Mouse (Mus musculus): ENCODE measurements around the gene E2f8. TPM values are rescaled to one million over a fixed set of nuclear protein-coding genes. Genes with fewer than 3 reads are reported as not detected.

The E2f8 gene
- polyA plus RNA-seq, 1 experiment = 4.8 TPM

- no peak overlapping the region for H3K27ac ChIP-seq (ENCODE audit: insufficient read depth, low read depth, low read length)
- H3K4me3 ChIP-seq (ENCODE audit: low read depth, low read length) = no peak overlapping the region
- no peaks in the 10 kb centered on the region for H3K4me1 ChIP-seq (ENCODE audit: control insufficient read depth, insufficient read depth, insufficient read length, low read length)
- TF ChIP-seq POLR2A (IDR thresholded peaks at IDR 0.05; ENCODE audit: low read depth, low read length) = no peak
- no peak for TF ChIP-seq CTCF (IDR thresholded peaks at IDR 0.05; ENCODE audit: extremely low read depth, insufficient read length, insufficient replicate concordance, low read depth, low read length)
- H3K36me3 ChIP-seq (ENCODE audit: control insufficient read depth, insufficient read depth, low read length) = no peaks in the 10 kb centered on the region
- H3K27me3 ChIP-seq (ENCODE audit: control insufficient read depth, insufficient read depth, low read length) = no peaks in the 10 kb centered on the region
- WGBS = 67% methylated on average over 6 of the region's 6 CpGs
These were observed 44.4 kb downstream of the E2f8 start for GRCm38 (mm10) chr7:48836949-48837348.

GRCm38 (mm10) chr7:48834989-48835626 is 46.3 kb downstream of the E2f8 start:
- TF ChIP-seq CTCF (IDR thresholded peaks at IDR 0.05; ENCODE audit: extremely low read depth, insufficient read length, insufficient replicate concordance, low read depth, low read length) (no peak), POLR2A (IDR thresholded peaks at IDR 0.05; ENCODE audit: low read depth, low read length) (no peak)
- H3K4me1 ChIP-seq (ENCODE audit: control insufficient read depth, insufficient read depth, insufficient read length, low read length) = no peaks in the 10 kb centered on the region
- no peaks in the 10 kb centered on the region for H3K36me3 ChIP-seq (ENCODE audit: control insufficient read depth, insufficient read depth, low read length)
- no peak overlapping the region for H3K4me3 ChIP-seq (ENCODE audit: low read depth, low read length)
- 89% methylated on average over 12 of the region's 12 CpGs for WGBS
- H3K27ac ChIP-seq (ENCODE audit: insufficient read depth, low read depth, low read length) = no peak overlapping the region
- no peaks in the 10 kb centered on the region for H3K27me3 ChIP-seq (ENCODE audit: control insufficient read depth, insufficient read depth, low read length)

- WGBS = 65% methylated on average over 4 of the region's 4 CpGs
- TF ChIP-seq CTCF (IDR thresholded peaks at IDR 0.05; ENCODE audit: extremely low read depth, insufficient read length, insufficient replicate concordance, low read depth, low read length) (no peak), POLR2A (IDR thresholded peaks at IDR 0.05; ENCODE audit: low read depth, low read length) (no peak)
These were observed 46.9 kb downstream of the E2f8 start for GRCm38 (mm10) chr7:48834371-48834970.

GRCm38 (mm10) chr7:48832735-48833134 is 48.7 kb downstream of the E2f8 start:
- Histone ChIP-seq H3K27ac (ENCODE audit: insufficient read depth, low read depth, low read length) (no peak overlapping the region), H3K36me3 (ENCODE audit: control insufficient read depth, insufficient read depth, low read length) (peaks cover 1% of the 10 kb centered on the region), H3K4me1 (ENCODE audit: control insufficient read depth, insufficient read depth, insufficient read length, low read length) (no peaks in the 10 kb centered on the region), H3K4me3 (ENCODE audit: low read depth, low read length) (no peak overlapping the region), H3K27me3 (ENCODE audit: control insufficient read depth, insufficient read depth, low read length) (no peaks in the 10 kb centered on the region)
- TF ChIP-seq POLR2A (IDR thresholded peaks at IDR 0.05; ENCODE audit: low read depth, low read length) (no peak), CTCF (IDR thresholded peaks at IDR 0.05; ENCODE audit: extremely low read depth, insufficient read length, insufficient replicate concordance, low read depth, low read length) (no peak)
- 72% methylated on average over 1 of the region's 1 CpGs for WGBS

More at GRCm38 (mm10) chr7:48834371-48834970, 46.9 kb downstream of the E2f8 start:
- no peaks in the 10 kb centered on the region for H3K36me3 ChIP-seq (ENCODE audit: control insufficient read depth, insufficient read depth, low read length)
- no peaks in the 10 kb centered on the region for H3K4me1 ChIP-seq (ENCODE audit: control insufficient read depth, insufficient read depth, insufficient read length, low read length)
- no peaks in the 10 kb centered on the region for H3K27me3 ChIP-seq (ENCODE audit: control insufficient read depth, insufficient read depth, low read length)
- no peak overlapping the region for H3K27ac ChIP-seq (ENCODE audit: insufficient read depth, low read depth, low read length)
- H3K4me3 ChIP-seq (ENCODE audit: low read depth, low read length) = no peak overlapping the region

GRCm38 (mm10) chr7:48830395-48830794 is 51.0 kb downstream of the E2f8 start:
- 41% methylated on average over 2 of the region's 2 CpGs for WGBS
- Histone ChIP-seq H3K4me3 (ENCODE audit: low read depth, low read length) (no peak overlapping the region), H3K4me1 (ENCODE audit: control insufficient read depth, insufficient read depth, insufficient read length, low read length) (no peaks in the 10 kb centered on the region), H3K27ac (ENCODE audit: insufficient read depth, low read depth, low read length) (no peak overlapping the region), H3K36me3 (ENCODE audit: control insufficient read depth, insufficient read depth, low read length) (peaks cover 21% of the 10 kb centered on the region), H3K27me3 (ENCODE audit: control insufficient read depth, insufficient read depth, low read length) (no peaks in the 10 kb centered on the region)
- TF ChIP-seq POLR2A (IDR thresholded peaks at IDR 0.05; ENCODE audit: low read depth, low read length) = no peak
- no peak for TF ChIP-seq CTCF (IDR thresholded peaks at IDR 0.05; ENCODE audit: extremely low read depth, insufficient read length, insufficient replicate concordance, low read depth, low read length)

- no peaks in the 10 kb centered on the region for H3K27me3 ChIP-seq (ENCODE audit: control insufficient read depth, insufficient read depth, low read length)
- H3K36me3 ChIP-seq (ENCODE audit: control insufficient read depth, insufficient read depth, low read length) = peaks cover 32% of the 10 kb centered on the region
- H3K27ac ChIP-seq (ENCODE audit: insufficient read depth, low read depth, low read length) = no peak overlapping the region
- no peaks in the 10 kb centered on the region for H3K4me1 ChIP-seq (ENCODE audit: control insufficient read depth, insufficient read depth, insufficient read length, low read length)
- 62% methylated on average over 5 of the region's 5 CpGs for WGBS
- no peak overlapping the region for H3K4me3 ChIP-seq (ENCODE audit: low read depth, low read length)
- TF ChIP-seq CTCF (IDR thresholded peaks at IDR 0.05; ENCODE audit: extremely low read depth, insufficient read length, insufficient replicate concordance, low read depth, low read length) (no peak), POLR2A (IDR thresholded peaks at IDR 0.05; ENCODE audit: low read depth, low read length) (no peak)
These were observed 52.1 kb downstream of the E2f8 start for GRCm38 (mm10) chr7:48829177-48829910.

GRCm38 (mm10) chr7:48825170-48825569 is 56.2 kb downstream of the E2f8 start:
- H3K27me3 ChIP-seq (ENCODE audit: control insufficient read depth, insufficient read depth, low read length) = no peaks in the 10 kb centered on the region
- H3K4me3 ChIP-seq (ENCODE audit: low read depth, low read length) = no peak overlapping the region
- peaks cover 7% of the 10 kb centered on the region; the same call in 1 of the 2 replicates for H3K4me1 ChIP-seq (ENCODE audit: control insufficient read depth, insufficient read depth, insufficient read length, low read length)
- no peak for TF ChIP-seq CTCF (IDR thresholded peaks at IDR 0.05; ENCODE audit: extremely low read depth, insufficient read length, insufficient replicate concordance, low read depth, low read length)
- TF ChIP-seq POLR2A (IDR thresholded peaks at IDR 0.05; ENCODE audit: low read depth, low read length) = no peak
- H3K27ac ChIP-seq (ENCODE audit: insufficient read depth, low read depth, low read length) = no peak overlapping the region
- peaks cover 58% of the 10 kb centered on the region for H3K36me3 ChIP-seq (ENCODE audit: control insufficient read depth, insufficient read depth, low read length)
- 93% methylated on average over 6 of the region's 6 CpGs for WGBS
